Mouse (Mus musculus) midbrain, embryonic 10.5 days (tissue): ENCODE results near the gene Sco2. TPM values are rescaled to one million over a fixed set of nuclear protein-coding genes. Genes with fewer than 3 reads are reported as not detected.

Source experiments
- DNase-seq: peaks from one replicate; pipeline ENCODE4 v3.0.0-alpha.2; 2017; ENCODE audit warnings: low spot score
- H3K27ac ChIP-seq: fragments of 300-500 bp; sonication (generic); replicated peaks from 2 replicates; pipeline ENCODE4 v1.5.1; 2016; ENCODE audit warnings: mild to moderate bottlenecking
- H3K27me3 ChIP-seq: fragments of 300-500 bp; sonication (generic); 2 replicates; pipeline ENCODE4 v1.6.1; 2016; ENCODE audit warnings: low read depth, mild to moderate bottlenecking; ENCODE audit not compliant: poor library complexity, severe bottlenecking
- H3K36me3 ChIP-seq: fragments of 300-500 bp; sonication (generic); 2 replicates; pipeline ENCODE4 v1.6.1; 2016; ENCODE audit warnings: mild to moderate bottlenecking, moderate library complexity
- H3K4me1 ChIP-seq: fragments of 300-500 bp; sonication (generic); 2 replicates; pipeline ENCODE4 v1.6.1; 2016
- H3K4me3 ChIP-seq: fragments of 300-500 bp; sonication (generic); 2 replicates; pipeline ENCODE4 v1.5.1; 2016; ENCODE audit warnings: mild to moderate bottlenecking, moderate library complexity
- H3K9me3 ChIP-seq: fragments of 300-500 bp; sonication (generic); replicated peaks from 2 replicates; pipeline ENCODE4 v1.6.1; 2016; ENCODE audit warnings: mild to moderate bottlenecking
- WGBS: fragments of 180-500 bp; shearing (Covaris S2); methylation state at CpG from one replicate; pipeline ENCODE4 v1.1.7; 2016; 5-methylcytosine and 5-hydroxymethylcytosine counted together
- polyA plus RNA-seq: library from polyadenylated mRNA; unstranded; fragments of >200 nt; fragmentation: Nextera tagmentation; extraction: Ambion mirVana; gene quantifications from 2 replicates; pipeline ENCODE4 v1.2.1, GENCODE M21; 2016

Sco2 gene
- polyA plus RNA-seq, 1 experiment from 2014 or later, result 6.4 TPM

DNA sequence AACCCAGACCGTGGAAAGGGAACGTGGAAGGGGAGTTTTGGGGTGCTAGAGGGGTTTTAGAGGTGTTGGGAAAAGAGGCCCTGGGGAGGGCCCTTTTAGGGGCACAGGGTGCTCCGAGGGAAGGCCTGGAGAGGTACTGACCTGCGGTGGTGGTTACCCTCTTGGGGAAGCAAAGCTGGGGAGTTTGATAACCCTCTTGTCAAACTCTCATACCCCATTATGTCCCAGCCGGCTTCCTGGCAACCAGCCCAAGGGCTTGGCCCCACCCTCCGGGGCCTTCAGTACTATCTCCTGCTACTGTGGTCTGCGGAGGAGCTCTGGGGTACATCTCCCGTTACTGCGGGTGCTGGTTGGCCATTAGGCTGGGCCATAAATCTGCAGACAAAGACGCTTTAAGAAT lies 5.8 kb upstream of the Sco2 start:
- no peak for DNase-seq
- Histone ChIP-seq H3K36me3 (no peaks in the 10 kb centered on the region), H3K9me3 (no peaks in the 10 kb centered on the region), H3K4me1 (peaks cover 30% of the 10 kb centered on the region), H3K4me3 (peak overlapping the region; percentile 56), H3K27ac (peak overlapping the region; percentile 10; the same call in 1 of the 2 replicates), H3K27me3 (peaks cover 79% of the 10 kb centered on the region)
- WGBS, result 17% methylated on average over 10 of the region's 10 CpGs

DNA sequence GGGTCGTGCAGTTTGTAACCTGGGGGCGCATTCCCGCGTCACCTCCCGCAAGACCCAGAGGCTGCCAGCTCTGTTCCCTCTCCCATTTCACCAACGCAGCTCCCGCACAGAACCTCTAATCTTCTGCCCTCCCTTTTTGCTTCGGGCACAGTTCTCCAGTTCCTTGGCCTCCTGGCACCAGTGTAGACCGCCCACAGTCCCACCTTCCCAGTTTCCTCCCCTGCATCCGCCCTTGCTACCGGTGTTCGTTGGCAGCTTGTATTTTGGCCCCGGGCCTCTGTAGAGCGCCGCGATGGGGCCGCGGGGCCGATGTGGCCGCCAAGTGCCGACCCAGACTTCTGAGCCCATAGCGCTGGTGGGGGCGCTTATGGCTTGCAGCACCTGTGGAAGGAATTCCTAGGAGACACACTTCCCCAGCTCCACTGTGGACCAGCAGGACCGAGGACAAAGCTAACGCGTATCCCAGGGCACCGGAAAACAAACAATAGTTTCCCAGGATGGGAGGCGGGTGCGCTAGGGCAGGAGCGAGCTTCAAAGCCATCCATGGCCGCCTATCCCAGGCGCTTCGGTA lies 5.3 kb upstream of the Sco2 start, which contains the start of gene Odf3b:
Odf3b (minus strand) TSS at position 452 of the 571 bp plus-strand sequence.
- DNase-seq, result peak; percentile 58
- peak within 1 kb of the TSS; percentile 56 for H3K4me3 ChIP-seq
- no peaks in the 10 kb centered on the region for H3K36me3 ChIP-seq
- no peaks in the 10 kb centered on the region for H3K9me3 ChIP-seq
- H3K27me3 ChIP-seq, result peaks cover 79% of the 10 kb centered on the region
- H3K27ac ChIP-seq, result peak within 1 kb of the TSS; percentile 10
- under 1% methylated on average over 33 of the region's 33 CpGs for WGBS
- peaks cover 35% of the 10 kb centered on the region for H3K4me1 ChIP-seq

DNA sequence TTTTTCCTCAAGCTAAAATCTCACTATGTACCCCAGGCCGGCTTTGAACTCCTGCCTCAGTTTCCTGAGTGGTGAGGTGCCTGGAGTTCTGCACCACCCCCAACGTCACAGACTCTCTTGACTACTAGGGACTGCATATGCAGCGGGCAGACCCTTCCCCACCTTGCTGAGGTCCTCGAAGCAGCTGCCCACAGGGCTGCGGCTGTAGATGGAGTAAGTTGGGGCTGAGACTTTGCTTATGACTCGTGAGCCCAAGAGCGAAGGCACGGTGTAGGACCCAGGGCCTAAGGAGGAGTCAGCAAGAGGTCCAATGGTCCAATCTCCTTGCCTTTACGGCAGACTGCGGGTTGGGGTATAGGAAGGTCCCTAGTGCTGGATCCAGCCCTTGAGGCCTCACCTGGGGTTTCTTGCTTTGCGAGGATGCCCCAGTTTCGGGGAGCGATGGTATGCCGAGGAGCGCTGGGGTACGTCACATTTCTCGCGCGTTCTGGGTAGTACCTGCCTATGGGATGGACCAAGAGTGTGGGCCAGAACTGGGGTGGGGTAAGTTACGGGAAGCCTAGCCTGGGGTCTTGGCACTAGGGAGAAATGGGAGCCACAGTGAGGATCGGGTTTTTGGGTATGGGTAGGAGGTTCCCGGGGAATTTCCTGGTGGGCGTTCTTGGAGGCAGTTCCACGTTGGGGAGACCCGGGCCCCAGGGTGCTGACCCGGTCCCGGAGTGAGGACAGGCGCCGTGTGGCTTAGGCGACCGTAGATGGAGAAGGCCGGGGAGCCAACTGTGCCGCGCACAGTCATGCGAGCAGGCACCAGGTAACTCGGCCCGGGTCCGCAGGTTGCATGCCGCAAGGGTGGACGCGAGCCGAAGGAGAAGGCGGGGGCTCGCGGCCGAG lies 4.5 kb upstream of the Sco2 start:
- peaks cover 42% of the 10 kb centered on the region for H3K4me1 ChIP-seq
- H3K4me3 ChIP-seq, result peak overlapping the region; percentile 56
- peak overlapping the region; percentile 10; the same call in 1 of the 2 replicates for H3K27ac ChIP-seq
- H3K36me3 ChIP-seq, result no peaks in the 10 kb centered on the region
- H3K27me3 ChIP-seq, result peaks cover 76% of the 10 kb centered on the region
- WGBS, result 9% methylated on average over 46 of the region's 46 CpGs
- no peak for DNase-seq
- no peaks in the 10 kb centered on the region for H3K9me3 ChIP-seq

DNA sequence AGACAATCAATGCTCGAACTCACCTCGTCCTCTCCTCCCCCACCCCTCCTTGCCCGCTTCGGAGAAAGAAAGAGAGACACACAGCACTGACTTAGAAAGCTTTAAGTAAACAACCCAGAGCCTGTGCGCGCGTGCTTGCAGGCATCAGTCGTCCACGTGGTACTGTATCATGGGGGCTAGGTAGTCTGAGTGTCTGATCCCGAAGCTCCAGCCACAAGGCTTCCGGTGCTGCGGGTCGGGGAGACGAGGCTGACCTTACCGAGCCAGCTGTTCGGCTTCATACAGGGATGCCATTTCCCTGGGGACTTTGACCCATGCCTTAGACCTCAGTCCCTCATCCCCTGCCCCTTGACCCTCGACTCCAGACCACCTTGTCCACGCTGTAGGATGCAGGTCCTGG lies 3.7 kb upstream of the Sco2 start:
- peaks cover 50% of the 10 kb centered on the region for H3K4me1 ChIP-seq
- no peaks in the 10 kb centered on the region for H3K9me3 ChIP-seq
- WGBS, result 4% methylated on average over 18 of the region's 18 CpGs
- no peak for DNase-seq
- peaks cover 6% of the 10 kb centered on the region for H3K36me3 ChIP-seq
- peak overlapping the region; percentile 24 for H3K4me3 ChIP-seq
- H3K27ac ChIP-seq, result no peak overlapping the region
- H3K27me3 ChIP-seq, result peaks cover 76% of the 10 kb centered on the region

DNA sequence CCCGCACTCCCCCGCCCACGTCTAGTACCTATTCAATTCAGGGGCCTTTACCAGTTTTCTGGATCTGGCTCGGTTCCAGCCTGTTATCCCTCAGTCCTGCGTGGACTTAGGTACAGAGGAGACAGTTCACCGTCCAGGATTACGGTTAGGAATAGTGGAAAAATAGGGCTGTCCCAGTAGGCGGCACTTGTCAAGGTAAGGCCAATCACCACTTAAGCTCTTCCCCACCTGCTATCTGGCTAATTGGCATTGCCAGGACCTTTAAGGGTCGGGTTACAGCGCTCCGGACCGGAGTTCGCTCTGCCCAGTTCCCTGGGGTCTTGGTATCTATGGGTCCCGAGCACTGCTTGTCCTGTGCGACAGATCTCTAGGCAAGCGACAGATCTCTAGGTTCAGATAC lies 3.3 kb upstream of the Sco2 start, which contains the start of gene Tymp:
Tymp (minus strand) TSS at position 83 of the 400 bp plus-strand sequence.
- Histone ChIP-seq H3K27ac (no peak within 1 kb of the TSS), H3K4me1 (peaks cover 52% of the 10 kb centered on the region), H3K4me3 (peak within 1 kb of the TSS; percentile 24), H3K9me3 (no peaks in the 10 kb centered on the region), H3K36me3 (peaks cover 11% of the 10 kb centered on the region), H3K27me3 (peaks cover 73% of the 10 kb centered on the region)
- no peak for DNase-seq
- WGBS, result 24% methylated on average over 16 of the region's 16 CpGs

DNA sequence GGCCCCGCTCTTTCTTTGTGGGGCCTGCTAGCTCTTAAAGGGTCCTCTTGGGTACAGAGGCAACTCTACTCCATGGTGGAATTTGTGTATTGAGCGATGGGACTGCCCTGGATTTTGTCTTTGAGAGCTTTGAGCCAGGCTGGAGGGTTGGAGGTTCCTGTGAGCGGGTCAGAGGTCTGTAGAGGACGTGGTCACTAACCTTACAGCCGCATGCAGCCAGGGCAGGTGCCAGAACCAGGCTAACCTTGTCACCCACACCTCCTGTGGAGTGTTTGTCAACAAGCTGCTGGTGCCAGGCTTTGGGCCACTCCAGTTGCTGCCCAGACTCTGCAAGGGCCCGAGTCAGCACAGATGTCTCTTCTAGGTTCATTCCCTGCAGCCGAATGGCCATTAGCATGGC lies 2.4 kb upstream of the Sco2 start:
- no peak overlapping the region for H3K27ac ChIP-seq
- WGBS, result 88% methylated on average over 7 of the region's 7 CpGs
- H3K27me3 ChIP-seq, result peaks cover 64% of the 10 kb centered on the region
- H3K4me3 ChIP-seq, result no peak overlapping the region
- peaks cover 52% of the 10 kb centered on the region for H3K4me1 ChIP-seq
- H3K9me3 ChIP-seq, result no peaks in the 10 kb centered on the region
- peaks cover 20% of the 10 kb centered on the region for H3K36me3 ChIP-seq
- DNase-seq, result no peak

DNA sequence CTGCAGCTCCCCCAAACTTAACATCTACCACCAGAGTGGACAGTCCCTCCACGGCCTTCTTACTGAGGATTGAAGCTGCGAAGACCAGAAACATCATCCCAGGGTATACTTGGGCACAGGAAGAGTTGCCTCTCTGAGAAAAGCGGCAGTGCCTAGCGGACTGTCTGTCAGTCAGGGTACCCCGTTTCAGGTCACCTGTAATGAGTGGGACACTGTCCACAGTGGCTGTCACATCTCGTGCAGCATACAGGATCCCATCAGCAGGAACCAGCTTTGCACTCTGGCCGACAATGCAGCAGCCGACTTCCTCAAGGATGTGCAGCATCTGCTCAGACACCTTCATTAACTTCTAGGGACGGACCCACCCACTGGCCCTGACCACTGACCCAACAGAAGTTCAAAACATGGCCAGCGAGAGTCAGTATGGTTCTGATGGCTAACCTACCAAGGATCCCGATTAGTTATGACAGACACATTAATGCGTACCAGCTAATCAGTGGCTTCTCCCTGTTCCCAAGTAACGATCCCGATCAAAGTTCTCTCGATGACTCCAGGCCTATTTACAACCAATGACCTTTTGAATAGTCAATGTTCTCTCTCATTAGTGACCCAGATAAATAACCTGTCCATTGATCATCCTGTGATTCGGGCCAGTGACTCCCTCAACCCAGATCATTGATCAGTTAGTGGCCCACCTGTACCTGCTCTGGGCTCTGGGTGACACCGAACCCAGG lies 1.3 kb upstream of the Sco2 start:
- H3K9me3 ChIP-seq, result no peaks in the 10 kb centered on the region
- WGBS, result 92% methylated on average over 17 of the region's 17 CpGs
- no peak overlapping the region for H3K27ac ChIP-seq
- H3K4me3 ChIP-seq, result peak overlapping the region; percentile 76; the same call in 1 of the 2 replicates
- peaks cover 30% of the 10 kb centered on the region for H3K36me3 ChIP-seq
- peaks cover 52% of the 10 kb centered on the region for H3K4me1 ChIP-seq
- no peak for DNase-seq
- peaks cover 53% of the 10 kb centered on the region for H3K27me3 ChIP-seq

DNA sequence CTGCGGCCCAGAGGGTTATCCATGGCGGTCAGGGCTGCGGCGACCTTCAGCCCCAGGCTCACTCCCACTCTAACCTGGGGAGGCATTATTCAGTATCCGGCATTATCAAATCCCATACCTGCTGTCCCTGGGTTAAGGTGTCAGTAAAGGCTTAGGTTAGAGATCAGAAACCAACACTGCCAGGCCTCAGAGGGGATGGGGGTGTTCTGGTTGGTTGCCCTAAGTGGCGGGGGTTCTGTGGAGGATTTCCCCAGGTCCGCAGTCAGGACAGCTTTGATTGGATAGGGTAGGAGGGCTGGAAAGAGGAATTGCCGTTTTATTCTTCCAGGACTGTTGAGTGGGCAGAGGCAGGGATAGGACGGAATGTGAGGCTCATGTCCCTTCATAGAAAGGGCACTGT lies 694 bp upstream of the Sco2 start:
- no peaks in the 10 kb centered on the region for H3K9me3 ChIP-seq
- WGBS, result 49% methylated on average over 9 of the region's 9 CpGs
- DNase-seq, result no peak
- peaks cover 47% of the 10 kb centered on the region for H3K27me3 ChIP-seq
- H3K4me1 ChIP-seq, result peaks cover 49% of the 10 kb centered on the region
- peaks cover 37% of the 10 kb centered on the region for H3K36me3 ChIP-seq
- H3K4me3 ChIP-seq, result peak overlapping the region; percentile 76
- H3K27ac ChIP-seq, result peak overlapping the region; percentile 95

DNA sequence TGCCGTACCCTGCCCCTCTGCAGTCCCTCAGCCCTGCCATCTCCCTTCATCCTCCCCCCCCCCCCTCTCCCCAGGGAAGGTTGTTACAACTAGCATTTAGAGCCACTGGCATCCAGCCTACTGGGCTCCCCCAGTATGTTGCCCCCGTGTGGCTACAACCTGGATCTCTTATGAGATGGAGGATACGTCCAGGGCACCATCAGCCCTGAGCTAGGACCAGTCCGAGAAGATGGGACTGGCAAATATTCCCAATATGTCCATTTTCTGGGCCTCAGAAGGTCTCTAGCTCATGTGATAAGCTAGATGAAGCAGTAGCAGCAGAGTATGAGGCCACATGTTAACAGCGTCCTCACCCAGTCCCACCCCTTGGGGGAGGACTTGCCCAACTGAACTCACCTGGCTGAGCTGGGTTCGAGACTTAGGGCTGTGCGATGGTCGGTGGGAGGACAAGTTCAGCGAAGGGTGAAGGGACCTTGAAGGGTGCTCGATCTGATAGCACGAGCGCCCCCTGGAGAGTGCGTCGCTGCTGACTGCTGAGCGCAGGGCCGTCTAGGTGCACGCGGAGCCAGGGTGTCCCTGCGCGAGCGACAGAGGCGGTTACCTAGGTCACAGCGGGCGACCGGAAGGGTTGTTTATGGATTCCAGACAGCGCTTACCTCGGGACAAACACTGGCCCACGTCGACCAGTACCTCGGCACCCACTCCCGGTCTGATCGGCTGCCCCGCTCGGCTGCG lies 452 bp downstream of the Sco2 start:
- H3K9me3 ChIP-seq, result no peaks in the 10 kb centered on the region
- H3K27me3 ChIP-seq, result peaks cover 35% of the 10 kb centered on the region
- peak; percentile 77 for DNase-seq
- 3% methylated on average over 35 of the region's 35 CpGs for WGBS
- H3K36me3 ChIP-seq, result peaks cover 48% of the 10 kb centered on the region
- peaks cover 38% of the 10 kb centered on the region for H3K4me1 ChIP-seq
- H3K4me3 ChIP-seq, result peak overlapping the region; percentile 76
- H3K27ac ChIP-seq, result peak overlapping the region; percentile 95

DNA sequence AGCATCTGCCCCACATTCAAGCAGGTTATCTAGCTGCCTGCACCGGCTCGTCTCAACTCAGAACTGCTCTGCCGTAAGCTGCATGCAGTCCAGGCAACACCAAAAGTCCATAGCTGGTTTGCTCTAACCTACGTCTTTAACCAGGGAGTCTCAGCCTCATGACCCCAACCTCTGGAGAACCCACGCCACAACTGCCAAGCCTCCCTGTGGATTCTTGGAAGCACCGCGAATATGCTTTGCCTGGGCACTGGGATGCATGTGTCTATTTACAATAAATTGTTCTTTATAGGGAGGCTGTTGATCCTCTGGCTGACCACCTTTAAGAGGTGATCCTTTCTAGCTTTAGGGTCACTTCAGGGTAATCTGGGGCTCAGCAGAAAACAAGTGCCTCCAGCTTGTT lies 1.1 kb downstream of the Sco2 start:
- no peaks in the 10 kb centered on the region for H3K9me3 ChIP-seq
- peaks cover 55% of the 10 kb centered on the region for H3K36me3 ChIP-seq
- peak overlapping the region; percentile 95 for H3K27ac ChIP-seq
- no peak for DNase-seq
- H3K4me3 ChIP-seq, result peak overlapping the region; percentile 76
- WGBS, result 87% methylated on average over 7 of the region's 7 CpGs
- peaks cover 31% of the 10 kb centered on the region for H3K4me1 ChIP-seq
- H3K27me3 ChIP-seq, result peaks cover 29% of the 10 kb centered on the region

DNA sequence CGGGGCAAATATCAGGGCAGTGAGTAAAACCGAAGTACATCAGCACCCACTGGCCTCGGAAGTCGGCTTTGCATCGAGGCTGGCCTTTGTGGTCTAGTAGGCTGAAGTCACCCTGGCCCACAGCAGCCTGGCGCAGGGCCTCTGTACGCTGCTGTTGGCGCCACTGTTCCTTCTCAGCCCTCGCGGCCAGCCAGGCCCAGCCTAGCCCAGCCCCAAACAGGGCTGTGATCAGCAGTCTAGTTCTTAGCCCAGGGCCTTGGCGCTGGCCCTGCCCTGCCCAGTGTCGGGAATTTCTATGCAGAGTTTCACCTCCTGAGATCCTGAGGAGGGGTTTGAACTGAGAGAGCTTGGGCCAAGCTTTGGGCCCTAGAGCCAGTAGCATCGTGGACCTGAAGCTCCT lies 1.6 kb downstream of the Sco2 start:
- 91% methylated on average over 13 of the region's 13 CpGs for WGBS
- no peak for DNase-seq
- no peak overlapping the region; the same call in 1 of the 2 replicates for H3K4me3 ChIP-seq

DNA sequence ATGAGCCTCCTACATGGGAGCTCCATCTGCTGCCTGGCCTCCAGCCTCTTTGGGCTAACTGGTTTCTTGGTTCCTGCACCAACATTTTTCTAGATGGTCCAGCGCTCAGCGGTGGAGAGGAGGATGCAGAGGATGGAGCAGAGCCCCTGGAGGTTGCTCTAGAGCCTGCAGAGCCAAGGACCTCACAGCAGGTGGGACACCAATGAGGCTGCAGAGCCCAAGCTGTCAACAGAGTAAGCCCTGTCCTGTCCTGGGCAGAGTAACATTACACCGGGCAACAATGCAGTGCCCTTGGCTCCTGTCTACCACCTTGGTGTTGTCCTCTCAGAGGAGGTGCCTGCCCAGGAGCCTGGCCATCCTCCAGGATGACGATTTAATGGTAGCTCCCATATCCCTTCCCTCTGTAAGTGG lies 8.5 kb downstream of the Sco2 start:
- Histone ChIP-seq H3K4me3 (no peak overlapping the region), H3K36me3 (peaks cover 100% of the 10 kb centered on the region), H3K27me3 (no peaks in the 10 kb centered on the region), H3K27ac (no peak overlapping the region), H3K4me1 (no peaks in the 10 kb centered on the region), H3K9me3 (no peaks in the 10 kb centered on the region)
- DNase-seq, result no peak
- WGBS, result 85% methylated on average over 4 of the region's 4 CpGs

More for the DNA sequence above, 1.6 kb downstream of the Sco2 start:
- Histone ChIP-seq H3K27me3 (peaks cover 24% of the 10 kb centered on the region), H3K36me3 (peaks cover 59% of the 10 kb centered on the region), H3K27ac (no peak overlapping the region), H3K9me3 (no peaks in the 10 kb centered on the region), H3K4me1 (peaks cover 27% of the 10 kb centered on the region)
